Mouse (Mus musculus): ENCODE results near the gene Fmnl2.

DNA sequence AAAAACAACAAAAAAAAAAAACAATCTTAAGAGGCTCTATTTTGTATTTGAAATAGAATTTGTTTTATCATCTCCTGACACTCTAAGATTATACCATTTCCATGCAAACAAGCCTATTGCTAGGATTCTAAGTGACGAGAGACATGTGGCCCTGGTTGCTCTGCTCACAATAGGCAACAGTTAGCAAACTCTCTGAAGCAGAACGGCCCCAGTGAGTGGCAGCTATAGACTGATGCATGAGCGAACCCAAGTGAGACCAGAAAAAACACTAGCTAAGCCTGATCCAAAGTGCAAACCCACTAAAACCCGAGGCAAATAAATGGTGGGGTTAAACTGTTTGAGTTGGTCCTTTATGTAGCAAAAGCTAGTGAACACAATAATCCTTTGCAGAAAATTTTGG lies 18.6 kb upstream of the Fmnl2 start:
- no peak for TF ChIP-seq POLR2A (IDR thresholded peaks at IDR 0.05; ENCODE audit: low read depth, low read length)
- no peak for TF ChIP-seq CTCF (IDR thresholded peaks at IDR 0.05; ENCODE audit: extremely low read depth, insufficient read depth, insufficient read length, insufficient replicate concordance)
